In genomic region chr11:80495972-80496371, GRCm38 (mm10) we compare ENCODE assay signal across 23 mouse cellular contexts. TPM values are rescaled to one million over a fixed set of nuclear protein-coding genes. Genes with fewer than 3 reads are reported as not detected.
DNase-seq lines count a peak whose midpoint lies in the region; ATAC-seq and TF ChIP-seq lines count a peak whose summit lies in the region.
"Had no signal": no experiment of that assay in that cellular context is flagged by ENCODE, and none has a peak within 500 bp of the region (broad histone marks: within the 10 kb centered on the region; RNA-seq: fewer than 3 reads in every experiment).

No protein-coding gene starts in this region.

- WGBS in midbrain, embryonic 10.5 days: 95% methylated on average over 6 of the region's 6 CpGs
- WGBS in midbrain, embryonic 11.5 days: 93% methylated on average over 6 of the region's 6 CpGs

- H3K27me3 ChIP-seq in midbrain, embryonic 10.5 days (ENCODE audit: low read depth, poor library complexity, severe bottlenecking): peaks cover 9% of the 10 kb centered on the region
- H3K27me3 ChIP-seq in midbrain, embryonic 11.5 days (ENCODE audit: control insufficient read depth, insufficient read depth, low read length): no peaks in the 10 kb centered on the region
- H3K27me3 ChIP-seq in CH12.LX (replicated peaks): no peaks in the 10 kb centered on the region
- H3K27me3 ChIP-seq: embryonic facial prominence, embryonic 12.5 days; forebrain, embryonic 12.5 days; heart, embryonic 13.5 days; hindbrain, embryonic 12.5 days had no signal

- peaks cover 25% of the 10 kb centered on the region for H3K4me1 ChIP-seq in midbrain, embryonic 10.5 days
- peaks cover 10% of the 10 kb centered on the region; the same call in 1 of the 2 replicates for H3K4me1 ChIP-seq in midbrain, embryonic 11.5 days (ENCODE audit: control insufficient read depth, insufficient read depth, low read length)
- H3K4me1 ChIP-seq in CH12.LX (ENCODE audit: control insufficient read depth in 1 of 2, insufficient read depth in 2 of 2): peaks cover 44 to 64% of the 10 kb centered on the region in 2 experiments
- H3K4me1 ChIP-seq in cortical plate, adult 2 months (ENCODE audit: control insufficient read depth, insufficient read depth, low read length): peaks cover 22% of the 10 kb centered on the region

- no peak overlapping the region for H3K4me3 ChIP-seq in midbrain, embryonic 10.5 days
- H3K4me3 ChIP-seq in midbrain, embryonic 11.5 days (ENCODE audit: low read depth, low read length): no peak overlapping the region
- no peak overlapping the region for H3K4me3 ChIP-seq in CH12.LX (replicated peaks in 1 of 3; ENCODE audit: low read depth in 2 of 3, low read length in 2 of 3, poor library complexity in 1 of 3)
- no peak overlapping the region for H3K4me3 ChIP-seq in cortical plate, adult 2 months (ENCODE audit: insufficient read depth, low read length)
- H3K4me3 ChIP-seq: embryonic facial prominence, embryonic 12.5 days; forebrain, embryonic 12.5 days; gastrocnemius, adult 2 months; heart, embryonic 13.5 days; hindbrain, embryonic 12.5 days had no signal

- no peak for TF ChIP-seq RAD21 in CH12.LX (IDR thresholded peaks at IDR 0.05; ENCODE audit: low read depth, low read length)

- no peak overlapping the region for H3K9ac ChIP-seq in midbrain, embryonic 11.5 days (ENCODE audit: low read length)
- no peak overlapping the region for H3K9ac ChIP-seq in CH12.LX (ENCODE audit: insufficient read depth, low read depth)
- H3K9ac ChIP-seq: embryonic facial prominence, embryonic 12.5 days; forebrain, embryonic 12.5 days; forebrain, postnatal 0 days; heart, embryonic 13.5 days; hindbrain, embryonic 12.5 days had no signal

- H3K4me2 ChIP-seq in midbrain, embryonic 11.5 days: no peak overlapping the region
- no peak overlapping the region for H3K4me2 ChIP-seq in CH12.LX (ENCODE audit: insufficient read depth, low read depth, poor library complexity, severe bottlenecking)
- H3K4me2 ChIP-seq: embryonic facial prominence, embryonic 12.5 days; forebrain, embryonic 12.5 days; heart, embryonic 13.5 days; hindbrain, embryonic 12.5 days had no signal

- TF ChIP-seq POLR2A in CH12.LX (IDR thresholded peaks at IDR 0.05; ENCODE audit: low read depth, low read length): no peak
- no peak for TF ChIP-seq POLR2A in cortical plate, adult 2 months (IDR thresholded peaks at IDR 0.05; ENCODE audit: extremely low read depth, insufficient read depth, low read length)

- no peak for TF ChIP-seq CTCF in CH12.LX (conservative IDR thresholded peaks at IDR 0.05 in 1 of 2, IDR thresholded peaks at IDR 0.05 in 1 of 2; ENCODE audit: low read depth in 2 of 2, low read length in 2 of 2)
- no peak for TF ChIP-seq CTCF in cortical plate, adult 2 months (IDR thresholded peaks at IDR 0.05; ENCODE audit: extremely low read depth, insufficient read depth, low read length)

- intact Hi-C loops in heart, postnatal 25 days (cut with DNase I): no loop called here

- dilution Hi-C loops in CH12.LX (cut with MboI; ENCODE audit: extremely low pct_ligation_motif_present, extremely low pct_unique_long_range_greater_than_20kb, low sequenced_read_pairs): no loop called here

- no peaks in the 10 kb centered on the region for H3K36me3 ChIP-seq in midbrain, embryonic 10.5 days
- H3K36me3 ChIP-seq in midbrain, embryonic 11.5 days (ENCODE audit: control insufficient read depth, insufficient read depth, low read length): no peaks in the 10 kb centered on the region
- no peaks in the 10 kb centered on the region for H3K36me3 ChIP-seq in CH12.LX (replicated peaks in 1 of 2; ENCODE audit: control insufficient read depth in 1 of 2, insufficient read depth in 1 of 2, low read length in 1 of 2)
- H3K36me3 ChIP-seq: embryonic facial prominence, embryonic 12.5 days; forebrain, embryonic 12.5 days; heart, embryonic 13.5 days; hindbrain, embryonic 12.5 days had no signal

- TF ChIP-seq EP300 in CH12.LX (IDR thresholded peaks at IDR 0.05; ENCODE audit: low read length): no peak

- H3K9me3 ChIP-seq in midbrain, embryonic 10.5 days (replicated peaks): no peaks in the 10 kb centered on the region
- H3K9me3 ChIP-seq in midbrain, embryonic 11.5 days (ENCODE audit: control insufficient read depth, low read length): no peaks in the 10 kb centered on the region
- H3K9me3 ChIP-seq in CH12.LX (replicated peaks; ENCODE audit: low read length): peaks cover 2% of the 10 kb centered on the region
- H3K9me3 ChIP-seq: embryonic facial prominence, embryonic 12.5 days; forebrain, embryonic 12.5 days; heart, embryonic 13.5 days; hindbrain, embryonic 12.5 days had no signal

- DNase-seq in midbrain, embryonic 10.5 days (ENCODE audit: low spot score): no peak
- no peak for DNase-seq in midbrain, embryonic 11.5 days (ENCODE audit: low spot score, missing footprints)
- DNase-seq in CH12.LX (ENCODE audit: extremely low read depth): no peak
- DNase-seq in frontal cortex, postnatal 36 days (ENCODE audit: low spot score in 2 of 2): no peak
- no peak for DNase-seq in heart, postnatal 25 days (ENCODE audit: low spot score)
- DNase-seq in gastrocnemius, postnatal 10 days: no peak
- DNase-seq: adrenal gland, adult 2 months; adrenal gland, postnatal 25 days; B cell, adult 2 months; cerebellum, adult 2 months; cerebellum, postnatal 10 days; forebrain, postnatal 0 days; gastrocnemius, adult 2 months; gastrocnemius, postnatal 36 days; heart, adult 11 months; heart, postnatal 4 days had no signal

- in situ Hi-C loops in CH12.LX (cut with MboI; ENCODE audit: low pct_ligation_motif_present, low pct_unique_long_range_greater_than_20kb, low sequenced_read_pairs): no loop called here

- no peak for ATAC-seq in midbrain, embryonic 11.5 days (ENCODE audit: low FRiP score)
- ATAC-seq: forebrain, postnatal 0 days; hindbrain, embryonic 16.5 days; inflammation-experienced regulatory T-cells, adult 6 months had no signal

- H3K27ac ChIP-seq in midbrain, embryonic 10.5 days (replicated peaks): 0 out of 2 replicates have a peak overlapping the region, but pooled peaks have one; percentile 9
- no peak overlapping the region for H3K27ac ChIP-seq in midbrain, embryonic 11.5 days (ENCODE audit: low read depth, low read length)
- 0 out of 2 replicates have a peak overlapping the region, but pooled peaks have one; percentile 13 for H3K27ac ChIP-seq in CH12.LX (ENCODE audit: insufficient read depth, low read depth)
- H3K27ac ChIP-seq in cortical plate, adult 2 months (ENCODE audit: insufficient read depth, low read length): 0 out of 2 replicates have a peak overlapping the region, but pooled peaks have one; percentile 10
- H3K27ac ChIP-seq: embryonic facial prominence, embryonic 12.5 days; forebrain, embryonic 12.5 days; gastrocnemius, adult 2 months; heart, embryonic 13.5 days; hindbrain, embryonic 12.5 days had no signal

- no peaks in the 10 kb centered on the region for H3K79me2 ChIP-seq in CH12.LX (replicated peaks; ENCODE audit: control insufficient read depth, extremely low read depth, insufficient read depth, poor library complexity, severe bottlenecking)

TF ChIP-seq in CH12.LX, 34 proteins besides CTCF, POLR2A, EP300 and RAD21:
- TF ChIP-seq UBTF (IDR thresholded peaks at IDR 0.05; ENCODE audit: low read depth, low read length): no peak
- no peak for TF ChIP-seq POLR2AphosphoS2 (IDR thresholded peaks at IDR 0.05; ENCODE audit: low read depth, low read length)
- TF ChIP-seq JUND (conservative IDR thresholded peaks at IDR 0.05; ENCODE audit: low read depth, low read length): no peak
- TF ChIP-seq MXI1 (IDR thresholded peaks at IDR 0.05; ENCODE audit: low read depth, low read length): no peak
- TF ChIP-seq ZC3H11A (IDR thresholded peaks at IDR 0.05; ENCODE audit: low read depth, low read length): no peak
- TF ChIP-seq GABPA (IDR thresholded peaks at IDR 0.05; ENCODE audit: insufficient replicate concordance, low read depth, low read length): no peak
- no peak for TF ChIP-seq ELF1 (IDR thresholded peaks at IDR 0.05; ENCODE audit: low read depth, low read length)
- TF ChIP-seq NELFE (IDR thresholded peaks at IDR 0.05; ENCODE audit: low read depth, low read length): no peak
- no peak for TF ChIP-seq MAFK (IDR thresholded peaks at IDR 0.05; ENCODE audit: insufficient replicate concordance, low read length)
- no peak for TF ChIP-seq KAT2A (IDR thresholded peaks at IDR 0.05; ENCODE audit: insufficient replicate concordance, low read length)
- TF ChIP-seq TCF12 (IDR thresholded peaks at IDR 0.05; ENCODE audit: low read depth, low read length): no peak
- TF ChIP-seq PAX5 (IDR thresholded peaks at IDR 0.05; ENCODE audit: low read length): no peak
- no peak for TF ChIP-seq ZKSCAN1 (IDR thresholded peaks at IDR 0.05; ENCODE audit: borderline replicate concordance, low read depth, low read length)
TF ChIP-seq in CH12.LX: peak in this region for 0.

RNA-seq across cellular contexts. Expression of gene Cdk5r1, which starts 19.1 kb away (rescaled TPM):
- 5.2 and 11.2 TPM in 2 replicates for polyA plus RNA-seq in midbrain, embryonic 10.5 days (2016; fragmentation: Nextera tagmentation; extraction: Ambion mirVana)
- polyA plus RNA-seq in midbrain, embryonic 11.5 days (2014; fragmentation: Nextera tagmentation; extraction: Ambion mirVana): 16.3 and 16.6 TPM in 2 replicates
- total RNA-seq in CH12.LX (2012; rRNA removed) (12.7 and 23.3 TPM in 2 replicates), CH12.LX (2014; rRNA removed) (2.6 and 2.8 TPM in 2 replicates)
- 2.7 and 3.5 TPM in 2 replicates for polyA plus RNA-seq in CH12.LX (2012; ENCODE audit: insufficient read length, low read depth)
- polyA plus RNA-seq in cortical plate, adult 2 months (2012; rRNA removed): 215 and 234 TPM in 2 replicates
- 1 to 10 TPM; 1.7 to 2.4 TPM for total RNA-seq in heart, postnatal 25 days (2021)
- total RNA-seq in gastrocnemius, postnatal 10 days (2021): 1 to 10 TPM; 5.5 to 7.2 TPM

Comparison
In these comparisons a context has a peak if more than half of its experiments do, and no peak if none do; other contexts are left out.
1. RNA of gene Cdk5r1, which starts 19.1 kb away (polyA plus RNA-seq): 215 to 234 TPM in cortical plate, adult 2 months; 16.3 to 16.6 TPM in midbrain, embryonic 11.5 days, 5.2 to 11.2 TPM in midbrain, embryonic 10.5 days and 2.7 to 3.5 TPM in CH12.LX; every median in the first group is over 10 times any median in the second.